Mouse (Mus musculus): ENCODE measurements around the gene Tssk3. TPM values are rescaled to one million over a fixed set of nuclear protein-coding genes. Genes with fewer than 3 reads are reported as not detected.
"Not testable (repeated sequence)": the region's sequence is repeated elsewhere in the genome, so short reads cannot be mapped to it uniquely, and the experiment has no call there.

Tssk3 gene
- total RNA-seq, 2 experiments from 2014 or later, result 0.42 to 0.52 TPM

DNA sequence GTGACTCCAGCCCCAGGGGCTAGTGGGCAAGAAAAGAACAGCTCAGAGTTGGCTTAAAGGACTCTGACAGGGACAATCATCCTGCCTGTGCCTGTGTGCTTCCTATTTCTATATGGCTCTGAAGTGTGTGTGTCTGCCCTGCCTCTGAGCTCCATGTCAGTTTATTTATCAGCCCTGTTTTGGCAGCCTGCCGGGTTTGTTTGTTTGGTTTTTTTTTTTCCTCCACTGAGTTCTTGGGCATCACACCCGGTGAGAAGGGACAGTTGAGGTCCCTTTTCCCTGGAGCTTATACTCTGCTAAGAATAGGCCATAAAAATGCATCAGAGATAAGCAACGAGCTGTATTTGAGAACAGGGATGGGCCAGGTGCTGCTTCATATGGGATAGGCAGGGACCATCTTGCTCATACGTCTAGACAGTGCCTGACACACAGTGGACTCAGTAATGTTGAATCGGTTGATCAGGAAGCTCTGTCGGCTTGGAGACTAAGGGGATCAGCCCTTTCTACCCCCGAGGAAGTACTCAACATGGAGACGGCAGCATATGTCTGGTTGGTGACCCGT, 11.6 kb upstream of the Tssk3 start:
- DNase-seq (ENCODE audit: low spot score in 2 of 2), result no peak
- intact Hi-C loops (cut with DNase I), result no loop called here

DNA sequence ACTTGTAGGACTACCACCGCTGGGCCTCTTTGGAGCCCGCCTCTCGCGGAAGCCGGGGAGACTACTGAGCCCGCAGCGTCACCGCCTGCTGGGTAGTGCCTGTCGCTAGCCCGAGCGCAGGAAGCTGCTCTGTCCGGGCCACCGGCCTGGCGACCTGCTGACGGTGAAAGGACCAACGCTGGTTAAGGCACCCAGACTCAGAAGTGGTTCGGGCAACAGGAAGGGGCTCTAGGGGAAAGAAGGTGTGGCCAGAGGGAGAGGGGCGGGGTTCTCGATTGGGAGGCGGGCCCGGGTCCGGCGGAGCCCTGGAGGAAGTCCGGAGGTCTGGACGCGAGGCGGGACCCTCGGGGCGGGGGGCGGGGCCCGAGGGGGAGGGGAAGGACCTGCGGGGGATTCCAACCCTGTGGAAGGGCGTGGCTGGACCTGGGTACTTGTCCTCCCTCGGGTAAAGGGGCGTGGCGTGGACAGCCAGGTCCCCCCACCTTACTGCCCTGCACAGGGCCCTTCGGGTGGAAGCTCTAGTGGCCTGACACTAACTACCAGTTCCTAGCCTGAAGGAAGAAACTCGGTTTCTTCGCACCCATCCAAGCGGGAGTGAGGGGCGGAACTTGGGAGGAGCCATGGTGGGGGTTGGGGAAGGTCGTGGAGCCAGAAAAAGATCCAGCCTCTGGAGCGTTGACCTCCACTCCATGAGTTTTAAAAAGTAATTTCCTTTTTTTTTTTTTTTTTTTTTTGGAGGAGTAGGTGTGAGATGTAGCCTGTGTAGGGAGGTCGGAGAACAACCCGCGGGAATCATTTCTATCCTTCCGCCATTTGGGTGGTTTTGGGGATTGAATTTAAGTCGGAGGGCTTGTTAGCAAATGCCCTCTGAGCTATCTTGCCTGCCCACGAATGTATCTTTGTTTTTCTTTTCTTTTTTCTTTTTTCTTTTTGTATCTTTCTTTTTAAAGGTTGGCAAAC, 10.1 kb upstream of the Tssk3 start:
- DNase-seq (ENCODE audit: low spot score in 2 of 2), result peak; percentile 64 to 73
- intact Hi-C loops (cut with DNase I), result no loop called here

- no peak for DNase-seq (ENCODE audit: low spot score in 2 of 2)
- intact Hi-C loops (cut with DNase I), result no loop called here
Observed at GRCm38 (mm10) chr4:129500017-129500416, 9.2 kb upstream of the Tssk3 start.

DNA sequence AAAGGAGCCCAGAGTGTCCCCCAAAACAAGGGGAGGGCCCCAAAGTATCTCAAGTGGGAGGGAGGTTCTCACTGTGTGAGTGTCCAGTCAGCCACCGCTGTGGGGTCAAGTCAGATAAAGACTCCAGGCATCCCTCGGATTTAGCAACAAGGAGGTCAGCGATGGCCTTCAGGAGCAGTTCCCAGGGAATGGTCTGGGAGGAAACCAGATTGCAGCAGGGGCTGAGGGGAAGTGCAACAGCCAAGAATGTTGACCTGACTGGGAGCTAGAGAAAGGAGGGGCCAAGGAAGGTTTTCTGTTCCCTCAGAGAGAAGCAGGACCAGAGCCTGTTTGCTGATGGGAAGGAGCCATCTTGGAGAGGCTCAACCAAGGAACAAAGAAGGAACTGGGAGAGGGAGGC, 8.1 kb upstream of the Tssk3 start:
- no peak for DNase-seq (ENCODE audit: low spot score in 2 of 2)
- intact Hi-C loops (cut with DNase I), result no loop called here

- intact Hi-C loops (cut with DNase I), result no loop called here
- no peak for DNase-seq (ENCODE audit: low spot score in 2 of 2)
Observed at GRCm38 (mm10) chr4:129496631-129497030, 5.8 kb upstream of the Tssk3 start.

DNA sequence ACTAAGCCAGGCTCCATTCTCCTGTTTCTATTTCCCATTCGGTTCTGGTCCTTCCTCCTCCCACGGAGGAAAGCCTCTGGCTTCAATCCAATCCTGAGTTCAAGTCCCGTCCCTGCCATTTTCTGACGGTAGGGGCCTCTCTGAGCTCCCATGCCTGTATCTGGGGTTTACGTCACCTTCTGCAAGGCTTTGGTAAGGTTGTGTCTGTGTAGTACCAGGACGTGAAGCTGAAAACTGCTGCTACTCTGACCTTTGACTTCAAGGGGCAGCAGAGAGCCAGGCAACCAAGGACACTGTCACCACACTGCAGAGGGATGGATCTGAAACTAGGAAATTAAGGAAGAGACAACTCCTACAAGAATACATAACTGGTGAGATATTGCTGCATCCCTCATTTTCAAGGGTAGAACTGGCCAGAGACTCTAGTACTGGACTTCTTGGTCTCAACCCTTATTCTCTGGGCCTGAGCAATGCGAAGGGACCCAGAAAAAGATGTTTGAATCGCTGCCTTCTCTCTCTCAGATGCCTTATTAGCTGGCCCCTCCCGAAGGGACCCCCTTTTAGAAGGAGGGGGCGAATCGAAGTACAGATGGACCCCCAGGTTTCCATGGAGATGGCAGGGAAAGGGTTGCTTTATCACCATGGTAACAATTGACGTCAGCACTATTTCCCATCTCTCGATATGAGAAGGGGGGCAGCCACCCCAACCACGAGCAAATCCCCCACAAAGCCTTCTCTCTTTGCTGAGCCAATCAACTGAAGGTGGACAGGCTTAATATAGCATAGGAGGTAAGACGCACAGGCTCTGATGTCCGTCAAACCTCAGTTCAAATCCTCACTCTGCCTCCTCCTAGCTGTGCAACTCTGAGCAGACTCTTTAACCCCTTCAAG, 5.1 kb upstream of the Tssk3 start:
- intact Hi-C loops (cut with DNase I), result no loop called here
- DNase-seq (ENCODE audit: low spot score in 2 of 2), result no peak

GRCm38 (mm10) chr4:129494681-129495080, 3.9 kb upstream of the Tssk3 start:
- DNase-seq (ENCODE audit: low spot score in 2 of 2), result no peak
- intact Hi-C loops (cut with DNase I), result loop anchor here (5.0 kb wide), 1 partner anchor 113 kb away; no protein-coding TSS in a partner anchor

DNA sequence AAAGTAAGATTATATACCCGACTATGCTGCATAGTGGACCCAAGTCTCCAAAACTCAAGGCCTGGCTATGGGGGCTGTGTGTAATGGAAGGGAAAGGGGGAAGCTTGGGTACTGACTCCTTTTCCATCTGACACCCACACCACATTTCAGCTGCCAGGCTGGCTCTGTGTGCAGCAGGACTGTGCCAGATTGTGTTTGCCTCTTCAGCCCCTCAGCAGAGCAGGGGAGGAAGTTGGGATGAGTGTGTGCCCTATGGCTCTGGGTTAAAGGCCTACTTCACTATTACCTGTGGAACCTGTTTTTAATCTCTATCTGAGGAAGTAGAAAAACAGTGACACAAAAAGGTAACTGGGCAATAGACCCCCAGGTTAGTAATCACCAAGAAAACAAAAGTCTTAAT, 9.7 kb downstream of the Tssk3 start:
- intact Hi-C loops (cut with DNase I), result no loop called here
- no peak for DNase-seq (ENCODE audit: low spot score in 2 of 2)

DNA sequence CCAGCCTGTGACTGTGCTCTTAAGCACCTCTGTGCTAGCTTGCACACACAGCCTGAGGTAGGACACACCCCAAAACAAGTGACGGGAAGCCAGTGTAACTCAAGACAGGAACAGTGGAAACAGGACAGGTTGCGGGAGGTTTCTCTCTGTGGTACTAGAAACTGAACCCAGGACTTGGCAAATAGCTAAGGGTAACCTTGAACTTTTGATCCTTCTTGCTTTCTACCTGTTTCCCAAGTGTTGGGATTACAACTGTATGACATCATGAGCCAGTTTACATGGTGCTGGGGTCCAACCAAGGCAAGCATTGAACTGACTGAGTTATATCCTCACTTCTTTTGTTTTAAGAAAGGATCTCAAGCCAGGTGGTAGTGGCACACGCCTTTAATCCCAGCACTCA, 11.0 kb downstream of the Tssk3 start:
- DNase-seq (ENCODE audit: low spot score in 2 of 2), result no peak
- intact Hi-C loops (cut with DNase I), result no loop called here

- intact Hi-C loops (cut with DNase I), result no loop called here
- DNase-seq (ENCODE audit: low spot score in 2 of 2), result no peak
Observed at GRCm38 (mm10) chr4:129476047-129476446, 14.8 kb downstream of the Tssk3 start.

- intact Hi-C loops (cut with DNase I), result loop anchor here (5.0 kb wide), 1 partner anchor 127 kb away; the partner anchor contains the start of genes Rbbp4 and Zbtb8os
Observed at GRCm38 (mm10) chr4:129464286-129464815, 26.5 kb downstream of the Tssk3 start.

GRCm38 (mm10) chr4:129463097-129464059, 27.4 kb downstream of the Tssk3 start:
- DNase-seq (ENCODE audit: low spot score in 2 of 2), result no peak
- intact Hi-C loops (cut with DNase I), result loop anchor here (5.0 kb wide), 1 partner anchor 126 kb away; the partner anchor contains the start of genes Rbbp4 and Zbtb8os

More at GRCm38 (mm10) chr4:129464286-129464815, 26.5 kb downstream of the Tssk3 start:
- no peak for DNase-seq (ENCODE audit: low spot score in 2 of 2)

GRCm38 (mm10) chr4:129462118-129462517, 28.7 kb downstream of the Tssk3 start:
- intact Hi-C loops (cut with DNase I), result loop anchor here (5.0 kb wide), 1 partner anchor 125 kb away; the partner anchor contains the start of genes Rbbp4 and Zbtb8os
- no peak for DNase-seq (ENCODE audit: low spot score in 2 of 2)

DNA sequence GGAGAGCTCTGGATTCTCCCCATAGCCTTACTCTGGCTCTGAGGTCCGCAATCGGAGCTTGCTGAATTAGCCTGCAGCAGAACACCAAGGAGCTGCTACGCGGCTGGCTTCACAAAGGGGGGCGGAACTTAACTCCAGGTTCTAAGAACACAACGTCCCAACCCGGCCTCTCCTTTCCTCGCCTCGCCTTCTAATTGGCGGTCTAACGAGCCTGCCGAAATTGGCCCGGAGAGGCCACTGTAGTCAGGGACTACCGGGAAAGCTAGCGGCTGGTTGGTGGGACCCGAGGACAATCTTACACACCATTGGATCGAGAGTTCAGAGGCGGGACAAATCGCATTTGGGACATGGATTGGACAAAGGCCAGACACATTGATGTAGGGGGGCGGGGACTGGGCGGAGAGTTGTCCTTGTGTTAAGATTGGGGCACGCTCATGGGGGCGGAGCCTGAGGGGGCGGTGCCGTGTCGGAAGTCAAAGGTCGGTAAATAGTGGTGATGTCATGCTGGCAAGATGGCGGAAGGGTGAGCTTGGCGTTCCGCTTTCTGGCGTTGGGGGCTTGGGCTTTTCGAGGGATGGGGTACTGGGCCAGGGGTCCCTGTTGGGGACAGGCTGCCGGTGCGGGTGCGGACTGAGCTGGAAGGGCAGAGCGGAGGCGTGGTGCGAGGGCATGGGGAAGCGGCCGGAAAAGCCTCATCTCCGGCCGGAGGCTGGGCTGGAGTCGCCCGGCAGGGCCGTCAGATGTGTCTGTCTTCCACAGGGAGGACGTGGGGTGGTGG, 29.4 kb downstream of the Tssk3 start, which contains the start of gene Bsdc1:
Gene Bsdc1, plus strand, starts transcription at position 399 of the 778 bp plus-strand sequence.
- intact Hi-C loops (cut with DNase I), result loop anchor here (5.0 kb wide), 1 partner anchor 124 kb away; the partner anchor contains the start of genes Rbbp4 and Zbtb8os
- DNase-seq (ENCODE audit: low spot score in 2 of 2), result peak; percentile 99 to 100

DNA sequence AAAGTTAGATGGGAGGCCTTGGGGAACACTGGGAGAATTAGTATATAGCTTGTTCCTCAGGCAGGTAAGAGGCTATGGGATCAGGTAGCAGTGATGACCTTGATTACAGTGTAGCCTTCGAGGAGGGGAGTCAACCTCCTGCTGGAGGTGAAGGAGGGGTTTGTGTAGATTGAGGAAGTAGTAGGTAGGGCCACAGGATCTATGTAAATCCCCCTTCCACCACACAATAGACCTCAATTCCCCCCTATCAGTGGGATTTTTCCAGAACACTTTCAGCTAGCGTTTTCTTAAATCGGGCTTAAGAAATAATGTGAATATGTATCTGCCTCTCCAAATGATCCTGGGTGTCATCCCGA, 30.0 kb downstream of the Tssk3 start:
- no peak for DNase-seq (ENCODE audit: low spot score in 2 of 2)
- intact Hi-C loops (cut with DNase I), result loop anchor here (5.0 kb wide), 1 partner anchor 124 kb away; the partner anchor contains the start of genes Rbbp4 and Zbtb8os

- intact Hi-C loops (cut with DNase I), result loop anchor here (5.0 to 10.0 kb wide), 3 partner anchors 122 to 325 kb away; partner anchors contain the start of genes Fndc5, Rbbp4 and Zbtb8os
- no peak for DNase-seq (ENCODE audit: low spot score in 2 of 2)
Observed at GRCm38 (mm10) chr4:129459726-129460125, 31.1 kb downstream of the Tssk3 start.

- intact Hi-C loops (cut with DNase I), result loop anchor here (10.0 kb wide), 2 partner anchors 253 to 323 kb away; partner anchors contain the start of gene Fndc5
- not testable (repeated sequence) for DNase-seq (ENCODE audit: low spot score in 2 of 2)
Observed at GRCm38 (mm10) chr4:129457311-129457710, 33.5 kb downstream of the Tssk3 start.

Data from left cerebral cortex, postnatal 36 days (tissue).